Comparison of ENCODE assay signal across 12 mouse cellular contexts in the genomic region with DNA sequence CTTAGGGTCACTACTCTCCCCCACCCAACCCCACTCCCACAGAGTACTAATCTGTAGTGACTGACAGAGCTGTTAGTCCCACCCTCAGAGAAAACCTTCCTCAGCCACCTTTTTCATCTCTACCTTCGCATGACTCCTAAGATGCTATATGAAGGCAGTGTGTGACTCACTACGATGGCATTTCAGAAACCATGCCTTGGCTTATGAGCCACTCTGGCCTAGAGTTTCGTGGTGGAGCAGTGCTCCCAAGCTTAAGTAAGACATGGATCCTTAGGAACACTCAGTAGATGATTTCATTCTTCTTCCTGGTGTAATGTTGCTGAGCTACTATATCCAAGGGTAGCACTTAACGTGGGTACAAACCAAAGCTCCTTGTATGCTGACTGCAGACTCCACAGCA.
"Had no signal": no experiment of that assay in that cellular context is flagged by ENCODE, and none has a peak within 500 bp of the region (broad histone marks: within the 10 kb centered on the region; RNA-seq: fewer than 3 reads in every experiment).

No protein-coding gene starts in this region.

- DNase-seq: layer of hippocampus, adult 9-11 months; lung, adult 2 months; thymus, adult 18-20 months had no signal

- H3K9ac ChIP-seq: liver, embryonic 15.5 days; midbrain, embryonic 15.5 days; neural tube, embryonic 12.5 days had no signal

- H3K27me3 ChIP-seq: liver, embryonic 15.5 days; megakaryocyte, embryonic 14.5 days; midbrain, embryonic 15.5 days; neural tube, embryonic 12.5 days had no signal

- H3K4me3 ChIP-seq: limb, embryonic 10.5 days; liver, embryonic 15.5 days; megakaryocyte, embryonic 14.5 days; midbrain, embryonic 15.5 days; neural tube, embryonic 12.5 days had no signal

- H3K9me3 ChIP-seq: limb, embryonic 10.5 days; liver, embryonic 15.5 days; megakaryocyte, embryonic 14.5 days; midbrain, embryonic 15.5 days; neural tube, embryonic 12.5 days had no signal

- H3K36me3 ChIP-seq: limb, embryonic 10.5 days; liver, embryonic 15.5 days; midbrain, embryonic 15.5 days; neural tube, embryonic 12.5 days had no signal

- ATAC-seq: midbrain, embryonic 15.5 days had no signal

- H3K4me2 ChIP-seq: liver, embryonic 11.5 days; liver, embryonic 15.5 days; midbrain, embryonic 11.5 days; midbrain, embryonic 15.5 days; neural tube, embryonic 12.5 days had no signal

- H3K4me1 ChIP-seq: limb, embryonic 10.5 days; liver, embryonic 15.5 days; megakaryocyte, embryonic 14.5 days; neural tube, embryonic 12.5 days had no signal

- H3K27ac ChIP-seq: kidney, postnatal 0 days; limb, embryonic 10.5 days; liver, embryonic 15.5 days; macrophage; midbrain, embryonic 15.5 days; neural tube, embryonic 12.5 days had no signal
